Mouse (Mus musculus): Measurements from ENCODE around the gene Tmem107. TPM values are rescaled to one million over a fixed set of nuclear protein-coding genes. Genes with fewer than 3 reads are reported as not detected.

Gene Tmem107
- polyA plus RNA-seq, 2 experiments = 12.0 to 21.9 TPM

- DNase-seq (ENCODE audit: low read depth in 3 of 3, low spot score in 3 of 3) = no peak
- H3K36me3 ChIP-seq (replicated peaks; ENCODE audit: control insufficient read depth, insufficient read depth, low read depth) = no peaks in the 10 kb centered on the region
- WGBS (ENCODE audit: insufficient replicate concordance) = 60% methylated on average over 5 of the region's 5 CpGs
- peaks cover 10 to 21% of the 10 kb centered on the region in 2 experiments for H3K4me1 ChIP-seq (replicated peaks; ENCODE audit: control insufficient read depth in 2 of 2, insufficient read depth in 2 of 2, low read length in 1 of 2)
- H3K27me3 ChIP-seq (ENCODE audit: control insufficient read depth, insufficient read depth, low read length) = no peaks in the 10 kb centered on the region
- H3K4me3 ChIP-seq (ENCODE audit: insufficient read depth in 1 of 2, low read depth in 2 of 2, low read length in 2 of 2) = no peak overlapping the region
- no peak for ATAC-seq (ENCODE audit: insufficient read depth)
- H3K4me2 ChIP-seq (ENCODE audit: low read depth) = no peak overlapping the region
- H3K27ac ChIP-seq = no peak overlapping the region
- no peaks in the 10 kb centered on the region for H3K9me3 ChIP-seq (ENCODE audit: control insufficient read depth, low read length)
- H3K9ac ChIP-seq (replicated peaks) = no peak overlapping the region
- no peak for TF ChIP-seq EP300 (IDR thresholded peaks at IDR 0.05; ENCODE audit: low read depth)
- TF ChIP-seq CTCF (IDR thresholded peaks at IDR 0.05; ENCODE audit: low read depth) = no peak
These were observed 6.0 kb downstream of the Tmem107 start for GRCm38 (mm10) chr11:69076572-69076971.

- Histone ChIP-seq H3K27ac (no peak overlapping the region), H3K36me3 (replicated peaks; ENCODE audit: control insufficient read depth, insufficient read depth, low read depth) (no peaks in the 10 kb centered on the region), H3K4me3 (ENCODE audit: insufficient read depth in 1 of 2, low read depth in 2 of 2, low read length in 2 of 2) (no peak overlapping the region), H3K9me3 (ENCODE audit: control insufficient read depth, low read length) (no peaks in the 10 kb centered on the region), H3K4me1 (replicated peaks; ENCODE audit: control insufficient read depth in 2 of 2, insufficient read depth in 2 of 2, low read length in 1 of 2) (peaks cover 8 to 18% of the 10 kb centered on the region in 2 experiments), H3K27me3 (ENCODE audit: control insufficient read depth, insufficient read depth, low read length) (no peaks in the 10 kb centered on the region), H3K4me2 (ENCODE audit: low read depth) (no peak overlapping the region), H3K9ac (replicated peaks) (no peak overlapping the region)
- ATAC-seq (ENCODE audit: insufficient read depth) (no peak), DNase-seq (ENCODE audit: low read depth in 3 of 3, low spot score in 3 of 3) (no peak)
- TF ChIP-seq CTCF (IDR thresholded peaks at IDR 0.05; ENCODE audit: low read depth) = no peak
- no peak for TF ChIP-seq EP300 (IDR thresholded peaks at IDR 0.05; ENCODE audit: low read depth)
- WGBS (ENCODE audit: insufficient replicate concordance) = 77% methylated on average over 9 of the region's 9 CpGs
These were observed 6.7 kb downstream of the Tmem107 start for GRCm38 (mm10) chr11:69077316-69077715.

GRCm38 (mm10) chr11:69078041-69078440 is 7.4 kb downstream of the Tmem107 start:
- ATAC-seq (ENCODE audit: insufficient read depth) (no peak), DNase-seq (ENCODE audit: low read depth in 3 of 3, low spot score in 3 of 3) (no peak)
- TF ChIP-seq CTCF (IDR thresholded peaks at IDR 0.05; ENCODE audit: low read depth) (no peak), EP300 (IDR thresholded peaks at IDR 0.05; ENCODE audit: low read depth) (no peak)
- Histone ChIP-seq H3K4me1 (replicated peaks; ENCODE audit: control insufficient read depth in 2 of 2, insufficient read depth in 2 of 2, low read length in 1 of 2) (peaks cover 8 to 14% of the 10 kb centered on the region in 2 experiments), H3K27me3 (ENCODE audit: control insufficient read depth, insufficient read depth, low read length) (no peaks in the 10 kb centered on the region; the same call in 1 of the 2 replicates), H3K4me2 (ENCODE audit: low read depth) (no peak overlapping the region), H3K4me3 (ENCODE audit: insufficient read depth in 1 of 2, low read depth in 2 of 2, low read length in 2 of 2) (no peak overlapping the region), H3K9me3 (ENCODE audit: control insufficient read depth, low read length) (no peaks in the 10 kb centered on the region), H3K9ac (replicated peaks) (no peak overlapping the region), H3K36me3 (replicated peaks; ENCODE audit: control insufficient read depth, insufficient read depth, low read depth) (no peaks in the 10 kb centered on the region), H3K27ac (no peak overlapping the region)
- 72% methylated on average over 6 of the region's 6 CpGs for WGBS (ENCODE audit: insufficient replicate concordance)

- H3K4me3 ChIP-seq (ENCODE audit: insufficient read depth in 1 of 2, low read depth in 2 of 2, low read length in 2 of 2) = no peak overlapping the region
- ATAC-seq (ENCODE audit: insufficient read depth) (no peak), DNase-seq (ENCODE audit: low read depth in 3 of 3, low spot score in 3 of 3) (no peak)
- WGBS (ENCODE audit: insufficient replicate concordance) = 55% methylated on average over 5 of the region's 5 CpGs
- no peaks in the 10 kb centered on the region; the same call in 1 of the 2 replicates for H3K27me3 ChIP-seq (ENCODE audit: control insufficient read depth, insufficient read depth, low read length)
- TF ChIP-seq CTCF (IDR thresholded peaks at IDR 0.05; ENCODE audit: low read depth) (no peak), EP300 (IDR thresholded peaks at IDR 0.05; ENCODE audit: low read depth) (no peak)
- H3K36me3 ChIP-seq (replicated peaks; ENCODE audit: control insufficient read depth, insufficient read depth, low read depth) = no peaks in the 10 kb centered on the region
- no peak overlapping the region for H3K27ac ChIP-seq
- no peak overlapping the region for H3K9ac ChIP-seq (replicated peaks)
- H3K9me3 ChIP-seq (ENCODE audit: control insufficient read depth, low read length) = no peaks in the 10 kb centered on the region
- H3K4me1 ChIP-seq (replicated peaks; ENCODE audit: control insufficient read depth in 2 of 2, insufficient read depth in 2 of 2, low read length in 1 of 2) = peaks cover 6 to 8% of the 10 kb centered on the region in 2 experiments
- H3K4me2 ChIP-seq (ENCODE audit: low read depth) = no peak overlapping the region
These were observed 8.3 kb downstream of the Tmem107 start for GRCm38 (mm10) chr11:69078805-69079438.

GRCm38 (mm10) chr11:69080102-69080854 is 9.7 kb downstream of the Tmem107 start:
- ATAC-seq (ENCODE audit: insufficient read depth) = no peak
- H3K27me3 ChIP-seq (ENCODE audit: control insufficient read depth, insufficient read depth, low read length) = no peaks in the 10 kb centered on the region; the same call in 1 of the 2 replicates
- H3K36me3 ChIP-seq (replicated peaks; ENCODE audit: control insufficient read depth, insufficient read depth, low read depth) = no peaks in the 10 kb centered on the region
- WGBS (ENCODE audit: insufficient replicate concordance) = 67% methylated on average over 15 of the region's 15 CpGs
- no peak overlapping the region for H3K4me2 ChIP-seq (ENCODE audit: low read depth)
- no peak overlapping the region for H3K27ac ChIP-seq
- no peak overlapping the region for H3K4me3 ChIP-seq (ENCODE audit: insufficient read depth in 1 of 2, low read depth in 2 of 2, low read length in 2 of 2)
- no peak overlapping the region for H3K9ac ChIP-seq (replicated peaks)
- H3K9me3 ChIP-seq (ENCODE audit: control insufficient read depth, low read length) = no peaks in the 10 kb centered on the region
- no peak for DNase-seq (ENCODE audit: low read depth in 3 of 3, low spot score in 3 of 3)
- no peak for TF ChIP-seq CTCF (IDR thresholded peaks at IDR 0.05; ENCODE audit: low read depth)
- no peak for TF ChIP-seq EP300 (IDR thresholded peaks at IDR 0.05; ENCODE audit: low read depth)
- H3K4me1 ChIP-seq (replicated peaks; ENCODE audit: control insufficient read depth in 2 of 2, insufficient read depth in 2 of 2, low read length in 1 of 2) = no peaks in the 10 kb centered on the region

Data from liver, embryonic 14.5 days (tissue).